Mouse (Mus musculus): ENCODE data around the gene Foxe1.

Foxe1 gene

GRCm38 (mm10) chr4:46343596-46344260 lies at the start of gene Foxe1:
Foxe1 (plus strand) TSS chr4:46343609.
- no peak for DNase-seq

- DNase-seq: peak; percentile 73 to 76
These were observed 39.3 kb upstream of the Foxe1 start for GRCm38 (mm10) chr4:46304071-46304470.

- DNase-seq: peak; percentile 87 to 92
These were observed 38.5 kb upstream of the Foxe1 start for GRCm38 (mm10) chr4:46304757-46305384.

GRCm38 (mm10) chr4:46305436-46305835 lies 38.0 kb upstream of the Foxe1 start:
- peak in 1 of 2 experiments; percentile 33 for DNase-seq

- peak; percentile 90 to 91 for DNase-seq
These were observed 36.1 kb upstream of the Foxe1 start for GRCm38 (mm10) chr4:46307341-46307740.

GRCm38 (mm10) chr4:46307869-46308268 lies 35.5 kb upstream of the Foxe1 start:
- DNase-seq: peak in 1 of 2 experiments; percentile 10

GRCm38 (mm10) chr4:46311631-46312030 lies 31.8 kb upstream of the Foxe1 start:
- peak; percentile 22 to 29 for DNase-seq

- no peak for DNase-seq
These were observed 21.5 kb upstream of the Foxe1 start for GRCm38 (mm10) chr4:46321730-46322389.

- DNase-seq: no peak
These were observed 20.7 kb upstream of the Foxe1 start for GRCm38 (mm10) chr4:46322715-46323114.

- DNase-seq: no peak
These were observed 14.5 kb upstream of the Foxe1 start for GRCm38 (mm10) chr4:46328906-46329305.

GRCm38 (mm10) chr4:46335846-46336245 lies 7.6 kb upstream of the Foxe1 start:
- DNase-seq: no peak

GRCm38 (mm10) chr4:46337990-46338389 lies 5.4 kb upstream of the Foxe1 start:
- DNase-seq: no peak

GRCm38 (mm10) chr4:46339026-46339425 lies 4.4 kb upstream of the Foxe1 start:
- DNase-seq: no peak

- peak; percentile 35 to 41 for DNase-seq
These were observed 3.8 kb upstream of the Foxe1 start for GRCm38 (mm10) chr4:46339584-46339983.

GRCm38 (mm10) chr4:46341831-46342680 lies 1.4 kb upstream of the Foxe1 start:
- no peak for DNase-seq

- DNase-seq: no peak
These were observed 610 bp upstream of the Foxe1 start for GRCm38 (mm10) chr4:46342711-46343286.

GRCm38 (mm10) chr4:46344288-46344687 lies 879 bp downstream of the Foxe1 start:
- DNase-seq: no peak

GRCm38 (mm10) chr4:46345056-46345772 lies 1.8 kb downstream of the Foxe1 start:
- no peak for DNase-seq

- no peak for DNase-seq
These were observed 2.3 kb downstream of the Foxe1 start for GRCm38 (mm10) chr4:46345773-46346100.

- no peak for DNase-seq
These were observed 2.8 kb downstream of the Foxe1 start for GRCm38 (mm10) chr4:46346221-46346620.

- DNase-seq: no peak
These were observed 3.7 kb downstream of the Foxe1 start for GRCm38 (mm10) chr4:46347141-46347540.
